Mouse (Mus musculus) thymus, postnatal 25 days (tissue): ENCODE results near the gene Trim41.
A peak's percentile ranks its signal among the peaks of the same experiment; 100 is the strongest.

Source experiments
- DNase-seq: peaks from one replicate; pipeline ENCODE4 v3.0.0; 2022

Trim41 gene

DNA sequence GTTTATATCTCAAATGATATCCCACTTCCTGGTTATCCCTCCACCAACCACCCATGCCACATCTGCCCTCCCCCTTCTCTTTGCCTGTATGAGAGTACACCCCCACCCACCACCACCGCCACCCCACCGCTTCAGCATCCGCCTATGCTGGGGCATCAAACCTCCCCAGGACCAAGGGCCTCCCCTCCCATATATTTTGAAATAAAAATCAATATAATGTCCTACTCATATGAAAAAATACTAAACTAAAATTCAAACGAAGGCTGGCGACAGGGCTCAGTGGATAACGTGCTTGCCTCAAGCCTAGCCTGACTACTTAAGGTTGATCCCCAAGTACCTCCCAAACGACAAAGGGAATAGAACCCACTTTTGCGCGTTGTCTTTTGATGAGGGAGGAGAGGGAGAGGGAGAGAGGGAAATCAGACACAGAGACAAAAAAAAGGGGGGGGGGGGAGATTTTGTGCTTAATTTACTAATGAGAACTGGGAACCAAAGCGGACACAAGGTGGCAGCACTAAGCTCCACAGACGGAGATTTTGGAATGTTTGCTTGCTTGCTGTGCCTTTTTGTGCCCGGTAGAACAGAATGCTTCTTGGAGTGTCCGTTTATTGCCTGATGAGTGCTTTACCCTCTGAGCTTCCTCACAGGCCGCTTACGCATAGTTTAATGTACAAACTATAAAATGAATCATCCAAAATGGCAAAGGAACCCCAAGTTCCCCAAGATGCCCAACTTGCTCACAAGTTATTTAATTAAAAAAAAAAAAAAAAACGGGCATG lies 28.7 kb downstream of the Trim41 start:
- peak; percentile 77 for DNase-seq

GRCm38 (mm10) chr11:48787455-48788211 lies 29.5 kb downstream of the Trim41 start:
- peak; percentile 63 for DNase-seq

- no peak for DNase-seq
Observed at GRCm38 (mm10) chr11:48782243-48782642, 34.9 kb downstream of the Trim41 start.

- DNase-seq, result peak; percentile 52
Observed at GRCm38 (mm10) chr11:48779450-48779849, 37.7 kb downstream of the Trim41 start.

GRCm38 (mm10) chr11:48777303-48777702 lies 39.9 kb downstream of the Trim41 start:
- DNase-seq, result no peak

GRCm38 (mm10) chr11:48776664-48777063 lies 40.5 kb downstream of the Trim41 start:
- DNase-seq, result peak; percentile 30

DNA sequence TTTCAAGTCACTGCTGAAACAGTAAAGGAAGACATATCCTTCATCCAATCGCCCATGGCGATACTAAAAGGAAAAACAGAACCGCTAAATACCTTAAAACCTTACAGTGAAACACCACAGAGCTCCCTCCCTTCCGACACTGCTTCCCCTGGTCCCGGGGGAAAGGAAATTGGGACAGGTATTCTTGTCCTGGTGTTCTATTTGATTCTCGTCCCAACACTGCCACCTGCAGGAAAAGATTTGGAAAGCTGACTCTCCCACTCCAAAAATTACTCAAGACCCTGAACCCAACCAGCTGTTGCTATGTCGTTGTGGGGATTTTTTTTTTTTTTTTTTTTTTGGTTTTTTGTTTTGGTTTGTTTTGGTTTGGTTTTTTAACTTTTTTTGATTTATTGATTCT lies 41.7 kb downstream of the Trim41 start:
- DNase-seq, result peak; percentile 44

- DNase-seq, result peak; percentile 38
Observed at GRCm38 (mm10) chr11:48774443-48775298, 42.5 kb downstream of the Trim41 start.

DNA sequence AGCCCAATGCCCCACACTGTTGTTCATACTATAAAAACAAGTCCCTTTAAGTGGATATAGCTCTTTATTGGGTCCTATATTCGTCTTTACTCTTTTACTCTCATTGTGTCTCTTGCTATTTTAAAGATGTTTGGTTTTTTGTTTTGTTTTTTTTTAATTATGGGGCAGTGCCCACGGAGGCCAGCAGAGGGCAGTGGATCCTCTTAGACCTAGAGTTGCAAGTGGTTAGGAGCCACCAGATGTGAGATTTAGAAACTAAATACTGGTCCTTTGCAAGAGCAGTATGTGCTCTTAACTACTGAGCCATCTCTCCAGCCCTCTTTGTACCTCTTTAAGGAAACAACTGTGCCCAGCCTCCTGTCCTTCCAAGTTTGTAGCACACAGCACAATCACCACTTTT lies 45.5 kb downstream of the Trim41 start:
- peak; percentile 35 for DNase-seq

DNA sequence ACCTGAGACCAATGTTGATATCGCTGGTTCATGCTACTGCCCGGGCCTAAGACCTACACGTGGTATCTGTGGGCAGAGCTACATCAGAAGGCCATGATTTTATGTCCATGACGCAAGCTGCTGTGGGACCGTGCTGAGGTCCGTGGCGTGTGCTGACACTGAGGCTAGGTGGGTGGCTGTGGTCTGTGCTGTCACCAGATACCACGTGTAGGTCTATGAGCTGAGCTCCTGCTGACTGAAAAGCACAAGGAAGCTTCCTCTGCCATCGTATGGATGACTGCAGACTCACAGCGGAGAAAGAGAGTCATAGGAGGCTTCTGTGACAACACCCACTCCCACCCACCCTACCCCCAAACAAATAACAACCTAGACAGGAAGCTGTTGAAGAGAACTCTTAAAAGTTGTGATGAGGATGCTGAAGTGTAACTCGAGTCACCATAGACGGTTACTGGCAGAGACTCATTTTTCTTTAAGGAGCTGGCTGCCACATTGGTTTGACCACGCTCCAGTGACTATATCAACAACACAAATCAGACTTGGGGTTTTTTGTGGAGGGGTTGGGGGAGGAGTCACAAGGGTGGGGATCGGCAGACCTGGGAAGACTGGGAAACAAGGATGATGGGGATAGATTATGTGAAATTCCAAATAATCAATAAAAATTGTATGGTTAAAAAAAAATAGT lies 49.8 kb downstream of the Trim41 start:
- no peak for DNase-seq

DNA sequence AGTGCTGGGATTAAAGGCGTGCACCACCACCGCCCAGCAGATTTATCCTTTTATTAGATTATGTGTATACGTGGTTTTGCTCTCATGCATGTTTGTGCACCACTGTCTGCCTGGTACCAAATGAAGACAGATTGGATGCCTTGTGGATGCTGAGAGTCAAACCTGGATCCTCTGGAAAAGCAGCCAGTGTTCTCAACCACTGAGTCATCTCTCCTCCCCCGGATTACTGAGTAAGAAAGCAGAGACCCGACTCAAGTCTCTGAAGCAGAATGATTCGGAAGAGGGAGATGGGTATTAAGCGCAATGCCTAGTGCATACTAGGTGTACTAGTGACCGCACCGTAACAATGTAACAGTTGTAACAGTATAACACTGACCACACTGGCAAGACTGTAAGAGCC lies 53.0 kb downstream of the Trim41 start:
- no peak for DNase-seq

DNA sequence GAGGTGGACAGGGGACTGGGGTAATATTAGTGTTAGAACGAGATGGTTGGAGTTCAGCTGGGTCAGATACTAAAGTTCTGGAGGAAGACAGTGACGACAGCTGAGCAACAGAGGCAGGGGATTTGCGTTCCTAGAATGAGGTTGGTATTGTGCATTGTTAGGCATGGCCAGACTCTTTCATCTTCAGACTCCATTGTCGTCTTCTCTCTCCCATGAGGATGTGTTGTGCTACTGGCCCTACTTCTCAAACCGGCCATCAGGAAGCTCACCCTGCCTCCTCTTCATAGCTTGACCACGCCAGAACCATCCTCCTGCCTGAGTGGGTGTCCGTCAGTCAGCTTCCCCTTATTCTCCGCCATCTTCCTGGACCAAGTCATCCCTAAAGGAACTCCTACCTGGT lies 58.1 kb downstream of the Trim41 start:
- no peak for DNase-seq
